Mouse (Mus musculus) CD4-positive, CD25-positive, alpha-beta regulatory T cell, adult 9 weeks (primary cell): ENCODE data around the gene Smn1. TPM values are rescaled to one million over a fixed set of nuclear protein-coding genes. Genes with fewer than 3 reads are reported as not detected.

Experiments used
- polyA plus RNA-seq: library from polyadenylated mRNA; unstranded; fragments of 100-300 nt; shearing (Covaris generic); gene quantifications from one replicate; pipeline ENCODE4 v1.2.1, GENCODE M21; 2017

The Smn1 gene
- polyA plus RNA-seq, result 53.0 TPM

GRCm38 (mm10) chr13:100124423-100125257 is at the start of gene Smn1:
Gene Smn1 (plus strand): TSS chr13:100124852.

GRCm38 (mm10) chr13:100103748-100104254 is 20.9 kb upstream of the Smn1 start, which contains the start of gene Bdp1:
Gene Bdp1 (minus strand): TSS chr13:100104070.

GRCm38 (mm10) chr13:100107652-100108472 is 16.8 kb upstream of the Smn1 start, which contains the start of gene Serf1:
Gene Serf1 (plus strand): TSS chr13:100108012.

Other genes with a start within 250 kb of the Smn1 start
- gene Cartpt, start 223.8 kb upstream of the Smn1 start, polyA plus RNA-seq, result not detected
- 15.2 TPM for gene Mccc2, start 109.2 kb upstream of the Smn1 start, polyA plus RNA-seq
- 35.7 TPM for gene Bdp1, start 20.8 kb upstream of the Smn1 start, polyA plus RNA-seq
- 4.7 TPM for gene Serf1, start 16.8 kb upstream of the Smn1 start, polyA plus RNA-seq
- 8.1 TPM for gene Naip2, start 77.2 kb downstream of the Smn1 start, polyA plus RNA-seq
- gene Naip5, start 121.5 kb downstream of the Smn1 start, polyA plus RNA-seq, result 15.2 TPM
- 6.1 TPM for gene Naip6, start 192.8 kb downstream of the Smn1 start, polyA plus RNA-seq